Mouse (Mus musculus) liver, adult 2 months (tissue): ENCODE results near the gene Tprg. TPM values are rescaled to one million over a fixed set of nuclear protein-coding genes. Genes with fewer than 3 reads are reported as not detected.

Source experiments
- DNase-seq: peaks from one replicate; pipeline ENCODE4 v3.0.0-alpha.2; 2011; ENCODE audit warnings: low read depth, low spot score; ENCODE audit errors: extremely low read depth
- H3K27ac ChIP-seq: fragments of 200-500 bp; replicated peaks from 2 replicates; pipeline ENCODE4 v1.5.1; 2012; ENCODE audit warnings: low read depth, mild to moderate bottlenecking, control low read depth, inconsistent platforms, low read length; ENCODE audit not compliant: insufficient read depth
- H3K27me3 ChIP-seq: fragments of 200-500 bp; 2 replicates; pipeline ENCODE4 v1.6.1; 2012; ENCODE audit warnings: mild to moderate bottlenecking, moderate library complexity, low read length, inconsistent platforms; ENCODE audit not compliant: control insufficient read depth, insufficient read depth
- H3K36me3 ChIP-seq: fragments of 200-500 bp; 2 replicates; pipeline ENCODE4 v1.6.1; 2012; ENCODE audit warnings: low read length, inconsistent platforms; ENCODE audit not compliant: control insufficient read depth, insufficient read depth
- H3K4me1 ChIP-seq: fragments of 200-500 bp; 2 replicates; pipeline ENCODE4 v1.6.1; 2011; ENCODE audit warnings: low read length; ENCODE audit not compliant: control insufficient read depth, insufficient read depth
- H3K4me3 ChIP-seq: fragments of 200-500 bp; 2 replicates; pipeline ENCODE4 v1.5.1; 2011; ENCODE audit warnings: low read depth, mild to moderate bottlenecking, control low read depth, low read length, moderate library complexity; ENCODE audit not compliant: insufficient read depth
- H3K79me2 ChIP-seq: fragments of 200-500 bp; 2 replicates; pipeline ENCODE4 v1.6.1; 2012; ENCODE audit warnings: inconsistent platforms, mild to moderate bottlenecking, low read length, moderate library complexity; ENCODE audit not compliant: control insufficient read depth, insufficient read depth
- H3K9ac ChIP-seq: fragments of 200-500 bp; 2 replicates; pipeline ENCODE4 v1.6.1; 2012; ENCODE audit warnings: low read depth, mild to moderate bottlenecking, control low read depth, inconsistent platforms, low read length
- CTCF ChIP-seq: fragments of 200-500 bp; IDR thresholded peaks from 2 replicates; pipeline ENCODE4 v1.5.1; 2011; ENCODE audit warnings: low read depth, low read length, control low read depth
- POLR2A ChIP-seq: fragments of 200-500 bp; IDR thresholded peaks from 2 replicates; pipeline ENCODE4 v1.6.1; 2011; ENCODE audit warnings: low read length, control low read depth; ENCODE audit not compliant: insufficient read depth; ENCODE audit errors: extremely low read depth
- WGBS: fragments of 180-500 bp; shearing (Covaris S2); methylation state at CpG from one replicate; pipeline ENCODE4 v1.1.7; 2018; 5-methylcytosine and 5-hydroxymethylcytosine counted together
- polyA plus RNA-seq: library from polyadenylated mRNA; depleted of rRNA; stranded (reverse); fragments of >200 nt; gene quantifications from 2 replicates; pipeline ENCODE4 v1.2.3, GENCODE M21; 2012
- total RNA-seq: library from RNA; depleted of rRNA; stranded (reverse); fragments of >200 nt; gene quantifications from 2 replicates; pipeline ENCODE4 v1.2.3, GENCODE M21; 2014

The Tprg gene
- total and polyA plus RNA-seq, 2 experiments = not detected

DNA sequence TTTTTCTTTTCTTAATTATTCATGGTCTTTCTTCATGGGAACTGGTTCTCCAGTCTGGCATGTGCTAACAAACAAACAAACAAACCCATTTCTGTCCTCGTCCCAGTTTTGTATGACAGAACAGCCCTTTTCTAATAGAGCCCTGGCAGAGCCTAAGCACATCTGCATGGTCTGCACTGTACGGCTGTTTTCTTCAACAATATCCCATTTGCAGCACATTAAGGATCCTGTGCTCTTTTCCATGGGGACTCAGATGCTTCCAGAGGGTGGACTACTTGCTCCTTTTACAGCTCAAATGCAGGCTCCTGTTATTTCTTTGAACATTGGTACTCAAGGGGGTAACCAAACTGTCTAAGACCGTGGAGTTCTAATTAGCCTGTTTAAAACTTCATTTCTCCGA, 178.1 kb downstream of the Tprg start:
- Histone ChIP-seq H3K36me3 (no peaks in the 10 kb centered on the region), H3K4me3 (no peak overlapping the region), H3K4me1 (no peaks in the 10 kb centered on the region), H3K79me2 (no peaks in the 10 kb centered on the region), H3K9ac (no peak overlapping the region), H3K27me3 (0 out of 2 replicates have a peak, but pooled peaks cover 4% of the 10 kb centered on the region), H3K27ac (no peak overlapping the region)
- WGBS = 75% methylated on average over 4 of the region's 4 CpGs
- TF ChIP-seq POLR2A (no peak), CTCF (no peak)
- no peak for DNase-seq

DNA sequence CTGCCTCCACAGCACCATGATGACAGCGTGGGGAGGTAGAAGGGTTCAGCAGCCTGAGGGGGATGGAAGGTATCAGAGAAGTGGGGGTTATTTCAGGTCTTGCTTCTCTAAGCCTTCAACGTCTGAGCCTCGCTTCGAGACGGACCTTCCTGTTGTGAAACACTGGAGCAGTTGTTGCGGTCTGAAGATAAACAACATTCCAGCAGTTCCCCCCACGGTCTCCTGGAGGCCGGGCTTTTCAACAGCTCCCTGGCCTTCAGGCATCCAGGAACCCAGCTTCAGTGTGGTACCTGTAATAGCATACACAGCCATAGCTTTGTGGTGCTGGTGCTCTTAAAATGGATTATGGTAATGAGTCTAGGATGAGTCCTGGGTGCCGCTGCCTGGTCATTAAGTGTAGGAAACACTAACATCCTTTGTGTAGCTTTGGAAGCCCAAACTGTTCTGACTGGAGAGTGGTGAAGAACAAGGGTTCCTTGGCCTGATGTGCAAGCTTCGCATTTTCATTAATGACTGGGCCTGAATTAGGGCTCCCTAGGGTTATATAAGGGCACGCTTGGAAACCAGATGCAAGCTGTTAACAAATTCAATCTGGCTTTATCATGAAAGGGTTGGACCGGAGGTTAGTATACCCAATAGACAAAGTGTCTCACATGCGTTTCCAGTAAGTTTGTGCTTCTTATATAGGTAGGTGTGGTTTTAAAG, 179.0 kb downstream of the Tprg start:
- Histone ChIP-seq H3K4me3 (no peak overlapping the region), H3K4me1 (no peaks in the 10 kb centered on the region), H3K36me3 (no peaks in the 10 kb centered on the region), H3K9ac (no peak overlapping the region), H3K27me3 (0 out of 2 replicates have a peak, but pooled peaks cover 4% of the 10 kb centered on the region), H3K79me2 (no peaks in the 10 kb centered on the region), H3K27ac (no peak overlapping the region)
- TF ChIP-seq POLR2A (no peak), CTCF (no peak)
- 48% methylated on average over 13 of the region's 13 CpGs for WGBS
- DNase-seq = no peak

DNA sequence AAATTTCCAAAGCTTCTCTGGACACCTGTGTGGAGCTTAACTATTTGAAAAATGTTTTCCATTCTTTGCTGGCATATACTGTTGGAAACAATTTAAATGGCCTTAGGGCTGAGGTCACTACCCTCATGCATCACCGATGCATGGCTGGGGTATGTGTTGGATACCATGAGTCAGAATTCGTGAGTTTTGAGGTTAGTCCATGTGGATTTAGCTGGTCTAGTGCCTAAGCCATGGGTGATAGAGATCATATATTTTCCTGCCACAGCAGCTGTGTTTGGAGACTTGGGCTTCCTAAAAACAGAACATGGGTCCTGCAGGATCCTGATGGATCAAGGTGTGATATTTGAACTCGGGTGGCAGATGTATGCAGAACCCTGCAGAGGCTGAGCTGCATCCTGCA, 181.4 kb downstream of the Tprg start:
- Histone ChIP-seq H3K27ac (no peak overlapping the region), H3K9ac (no peak overlapping the region), H3K4me3 (no peak overlapping the region), H3K27me3 (0 out of 2 replicates have a peak, but pooled peaks cover 4% of the 10 kb centered on the region), H3K79me2 (no peaks in the 10 kb centered on the region), H3K36me3 (no peaks in the 10 kb centered on the region), H3K4me1 (no peaks in the 10 kb centered on the region)
- TF ChIP-seq POLR2A (no peak), CTCF (no peak)
- no peak for DNase-seq
- WGBS = 62% methylated on average over 3 of the region's 3 CpGs

DNA sequence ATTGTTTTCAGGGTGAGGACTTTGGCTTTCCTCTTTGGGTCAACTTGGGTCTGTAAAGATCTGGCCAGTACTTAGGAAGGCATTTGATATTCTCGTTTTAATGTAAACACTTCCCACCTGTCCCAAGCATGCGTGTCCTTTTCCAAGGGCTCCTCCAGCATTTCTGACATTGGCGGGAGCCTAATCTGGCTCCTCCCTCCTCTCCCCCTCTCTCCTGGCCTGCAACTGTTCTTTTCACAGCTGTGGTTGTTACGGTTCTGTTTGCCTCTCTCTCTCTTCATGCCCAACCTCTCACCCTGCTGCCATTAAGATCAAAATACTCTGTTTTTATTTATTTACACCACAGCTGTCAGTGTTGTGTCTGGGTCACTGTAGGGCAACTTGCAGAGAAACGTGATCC, 182.0 kb downstream of the Tprg start:
- Histone ChIP-seq H3K27me3 (0 out of 2 replicates have a peak, but pooled peaks cover 4% of the 10 kb centered on the region), H3K36me3 (no peaks in the 10 kb centered on the region), H3K9ac (no peak overlapping the region), H3K4me1 (no peaks in the 10 kb centered on the region), H3K27ac (no peak overlapping the region), H3K79me2 (no peaks in the 10 kb centered on the region), H3K4me3 (no peak overlapping the region)
- TF ChIP-seq CTCF = no peak
- no peak for TF ChIP-seq POLR2A
- no peak for DNase-seq
- 51% methylated on average over 5 of the region's 5 CpGs for WGBS
